Mouse (Mus musculus) layer of hippocampus, postnatal 36 days (tissue): ENCODE data around the gene Tuba1a. TPM values are rescaled to one million over a fixed set of nuclear protein-coding genes. Genes with fewer than 3 reads are reported as not detected.
"Not testable (repeated sequence)": the region's sequence is repeated elsewhere in the genome, so short reads cannot be mapped to it uniquely, and the experiment has no call there.

Experiments
- DNase-seq, 2 experiments: peaks; one replicate each; pipeline ENCODE4 v3.0.0; 2022
- total RNA-seq, 2 experiments: library from RNA; stranded (reverse); gene quantifications; 2 replicates each; pipeline ENCODE4 v1.2.3; 2021

Tuba1a gene
- total RNA-seq, 2 experiments from 2014 or later, result 868 to 949 TPM

DNA sequence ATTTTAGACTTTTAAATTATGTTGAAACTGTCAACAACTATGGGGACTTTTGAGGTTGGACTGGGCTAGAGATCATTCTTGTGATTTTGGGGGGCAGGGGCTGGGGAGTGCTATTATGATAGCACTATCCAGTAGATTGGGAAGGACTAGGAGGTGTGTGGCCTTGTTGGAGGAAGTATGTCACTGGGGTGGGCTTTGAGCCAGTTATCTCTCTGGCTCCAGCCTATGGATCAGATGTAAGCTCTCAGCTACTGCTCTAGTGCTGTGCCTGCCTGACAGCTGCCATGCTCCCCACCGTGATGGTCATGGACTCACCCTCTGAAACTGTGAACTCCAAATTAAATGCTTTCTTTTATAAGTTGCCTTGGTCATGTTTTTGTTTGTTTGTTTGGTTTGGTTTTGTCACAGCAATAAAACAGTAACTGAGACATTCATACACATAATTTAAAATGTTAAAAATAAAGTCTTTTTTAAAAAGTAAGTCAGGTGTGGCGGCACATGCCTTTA lies 30.4 kb downstream of the Tuba1a start:
- DNase-seq, result no peak

DNA sequence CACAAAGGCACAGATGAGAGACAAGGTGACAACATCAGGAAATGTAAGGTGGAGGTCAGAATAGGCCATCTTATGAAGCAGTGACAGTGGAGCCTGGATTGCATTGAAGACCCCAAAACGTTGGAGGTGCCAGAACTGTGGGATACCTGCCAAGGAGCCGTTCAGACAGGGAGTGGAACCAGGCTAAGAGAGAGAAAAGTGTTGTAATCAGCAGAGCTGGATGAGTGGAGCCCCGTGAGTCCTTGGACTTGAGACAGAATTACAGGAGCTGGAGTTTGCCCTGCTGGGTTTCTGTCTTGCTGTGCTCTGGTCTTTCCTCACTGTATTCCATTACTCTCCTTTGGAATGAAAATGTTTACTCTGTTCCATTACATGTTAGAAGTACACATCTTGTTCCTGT lies 30.9 kb downstream of the Tuba1a start:
- DNase-seq, result no peak

DNA sequence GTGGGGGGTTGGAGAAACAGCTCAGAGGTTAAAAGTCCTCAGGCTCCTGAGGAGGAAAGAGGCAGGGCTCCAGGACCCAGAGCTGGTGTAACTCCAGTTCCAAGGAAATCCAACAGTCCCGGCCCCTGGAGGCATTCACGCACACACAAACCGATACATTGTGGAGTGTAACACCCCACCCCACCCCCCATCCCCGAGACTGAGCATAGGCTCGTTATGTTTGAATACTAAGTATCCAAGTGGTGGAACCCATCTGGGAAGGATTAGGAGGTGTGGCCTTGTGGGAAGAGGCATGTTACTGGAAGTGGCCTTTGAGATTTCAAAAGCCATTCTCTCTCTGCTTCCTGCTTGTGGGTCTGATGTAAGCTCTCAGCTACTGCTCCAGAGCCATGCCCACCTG lies 32.0 kb downstream of the Tuba1a start:
- no peak for DNase-seq

DNA sequence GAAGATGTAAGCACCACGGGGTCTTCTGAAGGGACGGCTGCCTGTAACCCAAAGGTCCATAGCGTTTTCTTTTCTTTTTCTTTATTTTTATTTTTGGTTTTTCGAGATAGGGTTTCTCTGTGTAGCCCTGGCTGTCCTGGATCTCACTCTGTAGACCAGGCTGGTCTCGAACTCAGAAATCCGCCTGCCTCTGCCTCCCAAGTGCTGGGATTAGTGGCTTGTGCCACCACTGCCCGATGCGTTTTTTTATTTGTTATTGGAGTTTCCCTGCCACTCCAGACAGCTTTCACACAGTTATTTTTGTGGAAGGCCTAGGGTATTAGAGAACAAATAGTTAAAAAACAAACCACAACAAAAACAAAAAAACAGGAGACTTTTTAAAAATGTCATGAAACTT lies 35.0 kb downstream of the Tuba1a start:
- not testable (repeated sequence) for DNase-seq

DNA sequence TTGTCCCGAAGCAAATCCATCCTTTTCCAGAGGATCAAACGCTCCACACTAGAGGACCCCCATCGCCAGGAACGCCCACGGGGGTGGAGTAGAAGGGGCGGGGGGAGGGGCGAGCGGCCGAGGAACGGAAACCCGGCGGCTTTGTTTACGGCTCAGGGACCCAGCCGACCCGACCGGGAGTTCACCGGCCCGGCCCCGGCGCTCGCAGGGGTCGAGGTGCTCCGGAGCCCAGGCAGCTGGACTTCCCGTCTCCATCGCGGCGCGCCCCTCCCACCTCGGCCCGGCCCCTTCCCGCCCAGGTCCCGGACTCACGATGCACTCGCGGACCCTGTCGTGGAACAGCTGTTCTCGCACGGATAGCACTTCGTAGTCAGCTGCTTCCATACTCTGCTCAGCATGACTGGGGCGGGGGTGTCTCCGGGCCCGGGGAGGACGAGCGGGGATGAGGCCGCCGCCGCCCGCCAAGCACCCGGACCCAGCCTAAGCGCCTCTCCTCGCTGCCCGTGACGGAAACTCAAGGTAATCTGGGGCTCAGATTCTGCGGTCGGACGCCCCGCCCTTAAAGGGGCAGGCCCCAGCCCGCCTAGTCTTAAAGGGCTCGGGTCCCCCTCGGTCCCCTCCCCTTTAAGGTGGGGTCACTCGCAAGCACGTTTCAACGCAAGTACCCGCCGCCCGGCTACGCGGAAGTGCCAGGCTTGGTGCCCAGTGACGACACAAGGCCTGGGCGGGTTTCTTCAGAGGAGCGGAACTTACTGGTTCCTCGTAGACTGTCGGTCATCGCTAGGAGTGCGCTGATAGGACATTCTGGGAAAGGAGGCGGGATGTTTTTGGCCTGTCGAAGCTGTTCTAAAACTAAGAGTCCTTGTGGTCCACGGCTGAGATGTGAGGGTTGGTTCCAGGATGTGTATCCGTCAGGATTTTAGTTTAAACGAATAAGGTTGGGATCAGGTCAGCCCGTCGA lies 35.7 kb downstream of the Tuba1a start, which contains the start of gene Lmbr1l:
Gene Lmbr1l, minus strand, starts transcription at position 694 of the 961 bp plus-strand sequence.
- peak; percentile 99 for DNase-seq

DNA sequence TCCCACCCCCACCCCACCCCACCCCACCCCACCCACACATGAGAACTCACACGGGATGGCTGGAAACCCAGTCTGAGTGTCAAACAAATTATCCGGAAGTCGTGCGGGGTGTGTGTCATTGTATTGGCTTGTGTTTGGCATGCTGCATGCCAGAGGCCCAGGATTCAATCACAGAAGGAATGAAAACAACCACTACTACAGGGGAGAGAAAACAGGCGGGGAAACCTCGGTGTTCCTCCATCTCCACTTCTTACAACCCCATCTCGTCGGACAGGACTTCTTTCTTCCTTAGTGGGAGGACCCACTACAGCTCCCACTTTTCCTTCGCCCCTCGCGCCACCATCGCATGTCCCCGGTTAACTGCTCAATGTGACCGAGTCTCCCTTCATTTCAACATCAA lies 36.4 kb downstream of the Tuba1a start:
- peak in 1 of 2 experiments; percentile 17 for DNase-seq

DNA sequence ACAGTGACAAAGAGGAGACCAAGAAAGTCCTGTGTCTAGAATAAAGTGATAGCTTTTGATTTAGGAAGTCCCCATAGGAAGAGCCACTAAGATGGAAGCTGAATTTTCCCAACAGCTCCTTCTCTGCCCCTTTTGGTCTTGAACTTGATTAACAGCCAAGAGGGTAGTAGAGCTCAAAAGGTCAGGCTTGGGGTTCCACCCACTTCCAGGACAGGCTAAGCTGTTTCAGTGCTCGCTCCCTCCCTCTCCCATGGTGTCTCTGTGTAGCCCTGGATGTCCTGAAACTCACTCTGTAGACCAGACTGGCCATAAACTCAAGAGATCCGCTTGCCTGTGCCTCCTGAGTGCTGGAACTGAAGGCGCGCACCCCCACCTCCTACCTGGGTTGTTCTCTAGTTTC lies 37.5 kb downstream of the Tuba1a start:
- DNase-seq, result no peak

DNA sequence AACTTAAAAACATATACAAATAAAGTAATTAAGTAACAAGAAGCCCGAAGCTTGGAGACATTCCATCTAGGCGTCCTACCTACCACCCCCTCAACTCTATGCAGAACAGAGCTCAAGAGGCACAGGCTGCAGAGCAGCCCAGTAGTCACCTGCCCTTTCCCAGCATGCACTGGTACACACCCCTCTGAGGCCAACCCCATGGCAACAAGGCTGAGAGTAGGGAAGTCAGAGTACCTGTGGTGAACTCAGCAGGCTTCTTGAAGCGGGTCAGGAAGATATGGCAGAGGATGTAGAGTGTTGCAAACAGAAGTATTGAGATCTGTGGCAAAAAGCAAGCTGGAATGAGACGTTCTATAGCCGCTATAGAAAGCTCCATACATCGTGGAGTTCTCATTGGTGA lies 38.6 kb downstream of the Tuba1a start:
- DNase-seq, result no peak

DNA sequence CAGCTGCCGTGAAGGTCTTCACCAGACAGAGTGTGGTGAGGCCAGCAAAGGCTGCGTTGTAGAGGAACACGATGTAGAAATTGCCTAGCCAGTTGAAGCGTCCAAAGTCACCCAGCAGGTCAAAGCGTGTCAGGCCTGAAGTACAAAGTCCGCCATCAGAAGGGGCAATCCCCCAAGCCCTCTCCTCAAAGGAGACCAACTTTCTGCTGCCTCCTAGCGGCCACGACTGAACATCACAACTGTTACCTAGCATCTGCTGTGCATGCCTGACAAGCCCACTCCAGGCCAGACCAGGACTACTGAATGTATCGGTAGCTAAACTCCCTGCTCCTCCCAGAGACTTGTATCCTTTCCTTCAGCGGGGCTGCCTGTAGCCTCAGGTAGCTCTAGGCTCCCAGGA lies 48.8 kb downstream of the Tuba1a start:
- peak in 1 of 2 experiments; percentile 15 for DNase-seq

DNA sequence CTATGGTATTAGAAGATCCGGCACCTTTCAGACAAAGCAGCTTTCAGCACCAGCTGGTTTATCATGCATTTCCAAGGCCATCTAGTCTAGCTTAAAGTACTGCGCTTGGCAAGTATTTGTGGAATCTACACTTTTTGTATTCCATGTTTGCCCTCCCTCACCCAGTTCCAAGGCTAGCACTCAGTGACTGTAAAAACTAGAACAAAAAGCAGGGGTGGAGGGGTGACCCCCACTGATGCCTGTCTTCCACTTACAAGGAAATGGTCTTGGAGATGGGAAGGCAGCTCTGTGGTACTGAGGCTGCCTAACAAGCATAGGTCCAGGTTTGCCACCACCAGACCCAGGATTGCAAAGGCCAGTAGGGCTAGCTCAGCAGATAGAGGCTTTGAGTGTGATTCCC lies 50.9 kb downstream of the Tuba1a start:
- DNase-seq, result no peak

DNA sequence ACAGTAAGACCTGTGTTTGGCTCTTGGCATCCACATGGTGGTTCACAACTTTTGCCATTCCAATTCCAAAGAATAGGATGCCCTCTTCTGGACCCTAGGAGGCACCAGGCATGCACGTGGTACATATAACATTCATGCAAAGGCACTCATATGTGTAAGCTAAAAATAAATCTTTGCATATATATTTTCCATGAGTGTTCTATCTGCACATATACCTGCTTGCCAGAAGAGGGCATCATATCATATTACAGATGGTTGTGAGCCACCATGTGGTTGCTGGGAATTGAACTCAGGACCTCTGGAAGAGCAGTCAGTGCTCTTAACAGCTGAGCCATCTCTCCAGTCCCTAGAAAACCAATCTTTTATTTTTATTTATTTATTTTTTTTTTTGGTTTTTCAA lies 52.0 kb downstream of the Tuba1a start:
- no peak for DNase-seq

Other genes with a start within 250 kb of the Tuba1a start
- 10 to 100 TPM in 1 of 2 experiments, 1 to 10 TPM in 1; 8.0 to 10.1 TPM for gene Ccdc65, start 245.5 kb downstream of the Tuba1a start, total RNA-seq
- 1 to 10 TPM in 1 of 2 experiments, under 1 TPM in 1; 0.88 to 1.0 TPM for gene Fkbp11, start 225.5 kb downstream of the Tuba1a start, total RNA-seq
- gene Arf3, start 190.5 kb downstream of the Tuba1a start, total RNA-seq, result 100 to 1,000 TPM; 792 to 841 TPM
- under 1 TPM; 0.42 to 0.61 TPM for gene Wnt10b, start 175.6 kb downstream of the Tuba1a start, total RNA-seq
- gene Wnt1, start 163.8 kb downstream of the Tuba1a start, total RNA-seq, result not detected
- 1,000 to 10,000 TPM; 1,665 to 1,670 TPM for gene Ddn, start 144.2 kb downstream of the Tuba1a start, total RNA-seq
- 10 to 100 TPM; 49.0 to 52.5 TPM for gene Prkag1, start 122.2 kb downstream of the Tuba1a start, total RNA-seq
- gene Kmt2d, start 82.5 kb downstream of the Tuba1a start, total RNA-seq, result 100 to 1,000 TPM in 1 of 2 experiments, 10 to 100 TPM in 1; 81.4 to 101 TPM
- gene Rhebl1, start 59.2 kb downstream of the Tuba1a start, total RNA-seq, result 1 to 10 TPM; 6.8 to 7.0 TPM
- under 1 TPM; 0.12 to 0.15 TPM for gene Dhh, start 55.2 kb downstream of the Tuba1a start, total RNA-seq
- gene Lmbr1l, start 35.5 kb downstream of the Tuba1a start, total RNA-seq, result 10 to 100 TPM; 16.4 to 22.6 TPM
- gene Tuba1b, start 19.1 kb downstream of the Tuba1a start, total RNA-seq, result 100 to 1,000 TPM; 469 to 520 TPM
- gene Gm49450, start 152 bp downstream of the Tuba1a start, total RNA-seq, result not detected
- gene Tuba1c, start 76.2 kb upstream of the Tuba1a start, total RNA-seq, result 10 to 100 TPM; 56.8 to 66.3 TPM
- 1 to 10 TPM in 1 of 2 experiments, under 1 TPM in 1; 0.82 to 2.2 TPM for gene Prph, start 101.5 kb upstream of the Tuba1a start, total RNA-seq
- gene Troap, start 120.9 kb upstream of the Tuba1a start, total RNA-seq, result under 1 TPM; 0.38 to 0.40 TPM
- under 1 TPM in 1 of 2 experiments, not detected in 1; 0.30 TPM for gene C1ql4, start 134.1 kb upstream of the Tuba1a start, total RNA-seq
- gene Dnajc22, start 139.5 kb upstream of the Tuba1a start, total RNA-seq, result under 1 TPM in 1 of 2 experiments, not detected in 1; 0.30 TPM
- 10 to 100 TPM; 32.0 to 32.8 TPM for gene Spats2, start 172.2 kb upstream of the Tuba1a start, total RNA-seq